Mouse (Mus musculus) midbrain, embryonic 16.5 days (tissue): ENCODE results near the gene Ccdc142. TPM values are rescaled to one million over a fixed set of nuclear protein-coding genes. Genes with fewer than 3 reads are reported as not detected.

Experiments
- ATAC-seq: fragments of 200-750 bp; cut with Nextera tagmentation; 2 replicates; pipeline ENCODE4 v1.8.0; 2017; ENCODE audit warnings: moderate TSS enrichment
- H3K27ac ChIP-seq: fragments of 300-500 bp; sonication (generic); 2 replicates; pipeline ENCODE4 v1.5.1; 2014; ENCODE audit warnings: mild to moderate bottlenecking, low read length, mixed read lengths
- H3K27me3 ChIP-seq: fragments of 300-500 bp; sonication (generic); 2 replicates; pipeline ENCODE4 v1.6.1; 2014; ENCODE audit warnings: low read depth, low read length, mixed read lengths; ENCODE audit not compliant: control insufficient read depth, insufficient read depth
- H3K36me3 ChIP-seq: fragments of 300-500 bp; sonication (generic); 2 replicates; pipeline ENCODE4 v1.6.1; 2014; ENCODE audit warnings: mild to moderate bottlenecking, low read length, moderate library complexity, mixed read lengths; ENCODE audit not compliant: control insufficient read depth, insufficient read depth
- H3K4me1 ChIP-seq: fragments of 300-500 bp; sonication (generic); 2 replicates; pipeline ENCODE4 v1.6.1; 2014; ENCODE audit warnings: mild to moderate bottlenecking, low read length, mixed read lengths; ENCODE audit not compliant: control insufficient read depth, insufficient read depth
- H3K4me2 ChIP-seq: fragments of 300-500 bp; sonication (generic); 2 replicates; pipeline ENCODE4 v1.6.1; 2014; ENCODE audit warnings: mild to moderate bottlenecking, low read length, mixed read lengths
- H3K4me3 ChIP-seq: fragments of 300-500 bp; sonication (generic); 2 replicates; pipeline ENCODE4 v1.5.1; 2014; ENCODE audit warnings: low read depth, mild to moderate bottlenecking, low read length, moderate library complexity, mixed read lengths
- H3K9ac ChIP-seq: fragments of 300-500 bp; sonication (generic); 2 replicates; pipeline ENCODE4 v1.6.1; 2014; ENCODE audit warnings: low read depth, low read length, mixed read lengths
- H3K9me3 ChIP-seq: fragments of 300-500 bp; sonication (generic); replicated peaks from 2 replicates; pipeline ENCODE4 v1.6.1; 2014; ENCODE audit warnings: mild to moderate bottlenecking, low read length, mixed read lengths; ENCODE audit not compliant: control insufficient read depth, poor library complexity, severe bottlenecking
- WGBS: fragments of 180-500 bp; shearing (Covaris S2); extraction: QIAGEN DNeasy Blood & Tissue Kit; methylation state at CpG from one replicate; pipeline ENCODE4 v1.1.7; 2014; 5-methylcytosine and 5-hydroxymethylcytosine counted together
- polyA plus RNA-seq: library from polyadenylated mRNA; unstranded; fragments of >200 nt; fragmentation: Nextera tagmentation; extraction: Ambion mirVana; gene quantifications from 2 replicates; pipeline ENCODE4 v1.2.1, GENCODE M21; 2015

The Ccdc142 gene
- polyA plus RNA-seq, 1 experiment from 2014 or later, result 5.9 TPM

DNA sequence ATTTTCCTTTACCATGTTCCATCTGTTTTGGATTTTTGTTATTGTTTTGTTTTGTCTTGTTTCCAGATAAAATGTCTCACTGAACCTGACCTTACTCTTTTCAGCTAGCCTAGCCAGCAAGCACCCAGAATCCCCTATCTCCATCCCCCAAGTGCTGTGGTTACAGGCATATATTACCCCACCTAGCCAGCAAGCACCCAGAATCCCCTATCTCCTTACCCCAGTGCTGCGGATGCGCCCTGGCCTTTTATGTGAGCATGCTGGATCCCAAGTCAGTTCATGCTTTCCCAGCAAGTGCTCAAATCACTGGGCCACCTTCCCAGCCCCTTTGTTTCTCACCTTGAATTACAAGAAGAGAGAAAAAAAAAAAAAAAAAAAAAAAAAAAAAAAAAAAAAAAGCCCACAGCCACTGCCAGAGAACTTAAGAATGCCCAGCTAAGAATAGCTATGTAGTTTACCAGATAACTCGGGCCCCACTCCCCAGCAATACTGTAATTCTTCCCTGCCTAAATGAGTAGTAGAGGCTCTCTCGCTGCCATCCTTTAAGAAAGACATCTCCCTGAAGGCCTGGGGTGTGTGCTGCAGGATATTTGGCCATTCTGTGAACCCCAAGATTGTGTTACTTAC lies 10.2 kb downstream of the Ccdc142 start:
- peaks cover 4% of the 10 kb centered on the region; the same call in 1 of the 2 replicates for H3K36me3 ChIP-seq
- H3K9ac ChIP-seq, result no peak overlapping the region
- no peak overlapping the region for H3K4me3 ChIP-seq
- 86% methylated on average over 4 of the region's 4 CpGs for WGBS
- no peaks in the 10 kb centered on the region for H3K27me3 ChIP-seq
- no peak overlapping the region for H3K27ac ChIP-seq
- H3K9me3 ChIP-seq, result no peaks in the 10 kb centered on the region
- no peak for ATAC-seq
- H3K4me1 ChIP-seq, result peaks cover 31% of the 10 kb centered on the region
- H3K4me2 ChIP-seq, result no peak overlapping the region

DNA sequence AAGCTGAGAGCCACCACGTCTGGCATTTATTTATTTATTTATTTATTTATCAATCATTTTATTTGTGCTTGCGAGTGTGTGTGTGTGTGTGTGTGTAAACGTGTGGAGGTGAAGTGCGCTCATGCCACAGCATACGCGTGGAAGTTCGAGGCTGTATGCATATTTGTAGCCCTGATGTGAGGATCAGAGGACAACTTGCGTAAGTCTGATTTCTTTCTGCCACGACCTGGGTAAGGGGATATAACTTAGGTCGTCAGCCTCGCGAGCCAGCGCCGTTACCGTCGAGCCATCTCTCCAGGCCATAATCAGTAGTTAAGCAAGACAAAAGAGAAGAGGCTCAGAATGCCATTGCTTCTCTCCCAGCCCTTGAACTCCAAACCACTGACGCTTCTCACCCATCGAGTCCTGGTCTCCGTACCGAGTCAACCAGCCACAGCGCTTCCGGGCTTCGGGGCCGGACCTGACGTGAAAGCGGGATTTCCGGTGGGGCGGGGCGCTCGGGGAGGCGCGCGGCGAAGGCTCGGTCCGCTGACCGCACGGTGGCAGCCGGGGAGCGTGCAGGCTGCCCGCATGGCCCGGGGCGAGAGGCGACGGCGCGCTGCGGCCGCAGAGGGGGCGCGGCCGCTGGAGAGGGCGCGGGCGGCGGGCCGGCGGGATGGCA lies 13.7 kb downstream of the Ccdc142 start, which contains the start of gene Mogs:
TSS of gene Mogs (plus strand) at position 486 of the 661 bp plus-strand sequence.
- Histone ChIP-seq H3K4me3 (peak within 1 kb of the TSS; percentile 86), H3K9me3 (no peaks in the 10 kb centered on the region), H3K36me3 (peaks cover 15% of the 10 kb centered on the region), H3K4me1 (peaks cover 27% of the 10 kb centered on the region), H3K27ac (peak within 1 kb of the TSS; percentile 81), H3K4me2 (peak within 1 kb of the TSS; percentile 95), H3K27me3 (no peaks in the 10 kb centered on the region), H3K9ac (peak within 1 kb of the TSS; percentile 93)
- WGBS, result 3% methylated on average over 45 of the region's 58 CpGs
- peak; percentile 87 for ATAC-seq

DNA sequence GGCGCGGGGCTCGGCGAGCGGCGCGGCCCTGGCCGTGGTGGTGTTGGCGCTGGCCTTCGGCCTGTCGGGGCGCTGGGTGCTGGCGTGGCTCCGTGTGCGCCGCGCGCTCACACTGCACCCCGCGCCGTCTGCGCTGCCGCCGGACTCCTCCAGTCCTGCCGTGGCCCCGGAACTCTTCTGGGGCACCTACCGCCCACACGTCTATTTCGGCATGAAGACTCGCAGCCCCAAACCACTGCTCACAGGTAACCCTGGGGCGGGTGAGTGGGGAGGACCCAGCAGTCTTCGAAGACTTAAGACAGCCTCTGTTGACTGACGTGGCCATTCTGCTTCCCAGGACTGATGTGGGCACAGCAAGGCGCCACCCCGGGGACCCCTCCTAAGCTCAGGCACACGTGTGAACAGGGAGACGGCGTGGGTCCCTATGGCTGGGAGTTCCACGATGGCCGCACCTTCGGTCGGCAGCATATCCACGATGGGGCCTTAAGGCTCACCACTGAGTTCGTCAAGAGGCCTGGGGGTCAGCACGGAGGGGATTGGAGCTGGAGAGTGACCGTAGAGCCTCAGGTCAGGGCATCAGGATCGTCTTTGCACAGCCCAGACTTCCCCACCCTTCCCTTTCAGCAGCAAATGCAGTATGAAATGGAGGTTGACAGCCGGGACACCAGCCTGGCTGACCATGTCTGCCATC lies 14.4 kb downstream of the Ccdc142 start:
- Histone ChIP-seq H3K9me3 (no peaks in the 10 kb centered on the region), H3K4me1 (peaks cover 29% of the 10 kb centered on the region), H3K36me3 (peaks cover 15% of the 10 kb centered on the region), H3K4me3 (peak overlapping the region; percentile 86), H3K27me3 (no peaks in the 10 kb centered on the region), H3K4me2 (peak overlapping the region; percentile 95), H3K27ac (peak overlapping the region; percentile 81), H3K9ac (peak overlapping the region; percentile 93)
- WGBS, result 1% methylated on average over 40 of the region's 48 CpGs
- peak; percentile 52 for ATAC-seq

DNA sequence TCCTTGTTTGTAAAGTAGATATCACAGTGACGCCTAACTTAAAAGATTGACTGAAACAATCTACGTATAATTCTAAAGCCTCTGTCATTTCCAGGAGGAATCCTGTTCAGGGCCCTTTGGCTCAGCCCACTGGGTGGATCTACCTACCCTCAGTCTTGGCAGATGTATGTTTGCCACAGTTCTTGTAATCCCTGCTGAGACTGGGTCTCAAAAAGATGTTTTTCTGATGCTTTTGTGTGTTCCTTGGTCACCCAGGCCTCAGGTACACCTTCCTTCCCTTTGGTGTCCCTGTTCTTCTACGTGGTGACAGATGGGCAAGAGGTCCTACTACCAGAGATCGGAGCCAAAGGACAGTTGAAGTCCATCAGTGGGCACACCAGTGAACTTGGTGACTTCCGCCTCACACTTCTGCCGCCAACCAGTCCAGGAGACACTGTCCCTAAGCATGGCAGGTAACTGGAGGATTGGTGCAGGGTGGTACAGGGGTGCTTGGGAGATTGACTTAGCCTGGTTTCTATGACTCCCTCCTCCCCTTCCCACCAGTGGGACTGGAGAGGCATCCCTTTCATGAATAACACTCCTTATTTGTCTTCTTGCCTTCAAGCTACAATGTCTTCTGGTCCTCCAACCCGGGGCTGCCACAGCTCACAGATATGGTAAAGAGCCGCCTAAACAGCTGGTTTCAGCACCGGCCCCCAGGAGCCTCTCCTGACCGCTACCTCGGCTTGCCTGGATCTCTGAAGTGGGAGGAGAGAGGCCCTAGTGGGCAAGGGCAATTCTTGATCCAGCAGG lies 15.2 kb downstream of the Ccdc142 start:
- Histone ChIP-seq H3K9ac (peak overlapping the region; percentile 93), H3K27ac (no peak overlapping the region), H3K4me1 (peaks cover 29% of the 10 kb centered on the region), H3K4me3 (peak overlapping the region; percentile 86), H3K9me3 (no peaks in the 10 kb centered on the region), H3K27me3 (no peaks in the 10 kb centered on the region), H3K4me2 (peak overlapping the region; percentile 95), H3K36me3 (peaks cover 15% of the 10 kb centered on the region)
- 77% methylated on average over 11 of the region's 11 CpGs for WGBS
- no peak for ATAC-seq

DNA sequence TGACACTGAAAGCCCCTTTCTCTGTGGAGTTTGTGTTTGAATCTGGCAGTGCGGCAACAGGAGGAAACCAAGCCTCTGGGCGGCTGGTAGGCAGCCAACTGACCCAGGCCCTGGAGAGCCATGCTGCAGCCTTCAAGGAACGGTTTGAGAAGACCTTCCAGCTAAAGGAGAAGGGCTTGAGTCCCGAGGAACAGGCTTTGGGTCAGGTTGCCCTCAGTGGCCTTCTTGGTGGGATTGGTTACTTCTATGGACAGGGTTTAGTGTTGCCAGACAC lies 15.7 kb downstream of the Ccdc142 start:
- Histone ChIP-seq H3K4me1 (peaks cover 31% of the 10 kb centered on the region), H3K27ac (no peak overlapping the region), H3K36me3 (peaks cover 15% of the 10 kb centered on the region), H3K9ac (no peak overlapping the region), H3K9me3 (no peaks in the 10 kb centered on the region), H3K4me2 (no peak overlapping the region), H3K4me3 (no peak overlapping the region), H3K27me3 (no peaks in the 10 kb centered on the region)
- 82% methylated on average over 4 of the region's 4 CpGs for WGBS
- ATAC-seq, result no peak

DNA sequence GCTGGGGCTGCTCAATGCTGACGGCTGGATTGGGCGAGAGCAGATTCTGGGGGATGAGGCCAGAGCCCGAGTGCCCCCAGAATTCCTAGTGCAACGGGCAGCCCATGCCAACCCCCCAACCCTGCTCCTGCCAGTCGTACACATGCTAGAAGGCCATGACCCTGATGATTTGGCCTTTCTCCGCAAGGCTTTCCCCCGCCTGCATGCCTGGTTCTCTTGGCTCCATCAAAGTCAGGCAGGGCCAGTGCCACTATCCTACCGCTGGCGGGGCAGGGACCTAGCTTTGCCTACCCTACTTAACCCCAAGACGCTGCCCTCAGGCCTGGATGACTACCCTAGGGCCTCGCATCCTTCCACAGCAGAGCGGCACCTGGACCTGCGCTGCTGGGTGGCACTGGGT lies 16.2 kb downstream of the Ccdc142 start:
- Histone ChIP-seq H3K36me3 (peaks cover 15% of the 10 kb centered on the region), H3K4me1 (peaks cover 37% of the 10 kb centered on the region), H3K9ac (no peak overlapping the region), H3K27ac (no peak overlapping the region), H3K4me3 (no peak overlapping the region), H3K9me3 (no peaks in the 10 kb centered on the region), H3K4me2 (no peak overlapping the region), H3K27me3 (no peaks in the 10 kb centered on the region)
- ATAC-seq, result no peak
- 93% methylated on average over 13 of the region's 13 CpGs for WGBS

DNA sequence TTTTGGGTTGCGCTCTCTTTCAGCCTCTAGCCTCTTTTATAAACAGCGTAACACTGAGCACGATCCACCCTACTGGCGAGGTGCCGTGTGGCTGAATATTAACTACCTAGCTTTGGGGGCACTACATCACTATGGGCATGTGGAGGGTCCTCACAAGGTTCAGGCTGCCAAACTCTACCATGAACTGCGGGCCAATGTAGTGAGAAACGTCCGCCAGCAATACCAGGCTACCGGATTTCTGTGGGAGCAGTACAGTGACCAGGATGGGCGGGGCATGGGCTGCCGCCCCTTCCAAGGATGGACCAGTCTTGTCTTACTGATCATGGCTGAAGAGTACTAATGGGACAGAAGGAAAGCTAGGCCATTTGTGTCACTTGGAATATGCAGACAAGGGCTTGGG lies 17.0 kb downstream of the Ccdc142 start:
- 87% methylated on average over 11 of the region's 11 CpGs for WGBS
- no peak overlapping the region for H3K27ac ChIP-seq
- H3K4me1 ChIP-seq, result peaks cover 42% of the 10 kb centered on the region
- no peaks in the 10 kb centered on the region for H3K9me3 ChIP-seq
- no peak overlapping the region for H3K4me2 ChIP-seq
- H3K36me3 ChIP-seq, result peaks cover 15% of the 10 kb centered on the region
- ATAC-seq, result no peak
- no peaks in the 10 kb centered on the region for H3K27me3 ChIP-seq
- no peak overlapping the region for H3K4me3 ChIP-seq
- no peak overlapping the region for H3K9ac ChIP-seq

DNA sequence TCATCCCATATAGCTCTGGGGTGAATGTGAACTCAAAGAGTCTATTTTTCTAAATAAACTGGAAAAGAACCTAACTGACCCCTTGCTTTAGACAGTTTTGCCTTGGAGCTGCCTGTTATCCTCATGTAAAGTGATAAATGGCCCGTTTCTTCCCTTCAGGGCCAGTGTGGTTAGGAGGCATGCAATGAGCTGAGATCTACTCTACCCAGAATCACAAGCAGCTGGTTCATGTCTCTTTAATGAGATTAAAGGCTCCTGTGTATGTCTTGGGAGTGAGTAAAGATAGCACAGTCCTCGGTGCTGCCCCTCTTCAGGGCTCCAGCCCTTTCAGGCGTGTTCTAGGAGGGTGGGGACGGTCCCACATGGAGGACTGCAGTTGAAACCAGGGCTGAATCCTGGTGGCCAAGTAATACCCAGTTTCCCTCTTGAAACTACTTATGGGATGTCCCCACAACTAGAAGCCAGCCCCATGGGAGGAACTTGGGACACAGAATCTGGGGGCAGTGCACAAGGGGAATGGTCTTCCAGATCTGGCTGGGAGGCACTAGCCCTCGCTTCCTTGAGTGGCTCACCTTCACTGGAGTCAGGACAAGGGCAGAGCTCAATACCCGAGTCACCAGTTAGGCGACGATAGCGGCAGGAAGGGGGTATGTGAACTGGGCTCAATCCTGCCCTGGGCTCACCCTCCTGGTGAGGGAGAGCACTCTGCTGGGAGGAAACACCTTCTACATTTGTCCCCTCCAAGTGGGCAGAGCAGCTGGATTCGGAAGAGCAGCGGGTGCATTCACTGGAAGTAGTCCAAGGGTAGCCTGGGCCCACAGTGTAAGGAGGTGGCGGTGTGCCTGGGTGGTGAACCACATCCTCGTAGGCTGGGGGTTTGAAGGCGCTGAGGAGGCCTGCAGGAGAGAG lies 17.7 kb downstream of the Ccdc142 start:
- no peak for ATAC-seq
- Histone ChIP-seq H3K27me3 (no peaks in the 10 kb centered on the region), H3K4me1 (peaks cover 45% of the 10 kb centered on the region), H3K4me2 (peak overlapping the region; percentile 84; the same call in 1 of the 2 replicates), H3K9ac (peak overlapping the region; percentile 7; the same call in 1 of the 2 replicates), H3K4me3 (no peak overlapping the region), H3K27ac (no peak overlapping the region), H3K9me3 (no peaks in the 10 kb centered on the region), H3K36me3 (peaks cover 15% of the 10 kb centered on the region)
- 84% methylated on average over 14 of the region's 14 CpGs for WGBS
